Mouse (Mus musculus) testis, adult 2 months (tissue): ENCODE data around the gene Fhod1. TPM values are rescaled to one million over a fixed set of nuclear protein-coding genes. Genes with fewer than 3 reads are reported as not detected.

Experiments used
- H3K27ac ChIP-seq: fragments of 200-500 bp; 2 replicates; pipeline ENCODE4 v1.5.1; 2012; ENCODE audit warnings: low read depth, low read length; ENCODE audit not compliant: control insufficient read depth, insufficient read depth
- H3K27me3 ChIP-seq: fragments of 200-500 bp; 2 replicates; pipeline ENCODE4 v1.6.1; 2012; ENCODE audit warnings: mild to moderate bottlenecking, low read length, moderate library complexity; ENCODE audit not compliant: control insufficient read depth, insufficient read depth
- H3K36me3 ChIP-seq: fragments of 200-500 bp; 2 replicates; pipeline ENCODE4 v1.6.1; 2012; ENCODE audit warnings: mild to moderate bottlenecking, low read length; ENCODE audit not compliant: control insufficient read depth, insufficient read depth
- H3K4me1 ChIP-seq: fragments of 200-500 bp; 2 replicates; pipeline ENCODE4 v1.6.1; 2012; ENCODE audit warnings: low read length; ENCODE audit not compliant: control insufficient read depth, insufficient read depth
- H3K4me3 ChIP-seq: fragments of 200-500 bp; 2 replicates; pipeline ENCODE4 v1.5.1; 2012; ENCODE audit warnings: low read depth, mild to moderate bottlenecking, low read length, moderate library complexity, mixed read lengths; ENCODE audit not compliant: control insufficient read depth
- CTCF ChIP-seq: fragments of 200-500 bp; IDR thresholded peaks from 2 replicates; pipeline ENCODE4 v1.5.1; 2012; ENCODE audit warnings: low read depth, mild to moderate bottlenecking, inconsistent platforms, low read length, moderate library complexity; ENCODE audit not compliant: control insufficient read depth, insufficient read depth, insufficient replicate concordance
- POLR2A ChIP-seq: fragments of 200-500 bp; IDR thresholded peaks from 2 replicates; pipeline ENCODE4 v1.6.1; 2012; ENCODE audit warnings: low read depth, mild to moderate bottlenecking, inconsistent platforms, low read length, moderate library complexity; ENCODE audit not compliant: control insufficient read depth
- polyA plus RNA-seq: library from polyadenylated mRNA; depleted of rRNA; stranded (reverse); fragments of >200 nt; gene quantifications from 2 replicates; pipeline ENCODE4 v1.2.3, GENCODE M21; 2012

Fhod1 gene
- polyA plus RNA-seq, 1 experiment: 17.9 TPM

DNA sequence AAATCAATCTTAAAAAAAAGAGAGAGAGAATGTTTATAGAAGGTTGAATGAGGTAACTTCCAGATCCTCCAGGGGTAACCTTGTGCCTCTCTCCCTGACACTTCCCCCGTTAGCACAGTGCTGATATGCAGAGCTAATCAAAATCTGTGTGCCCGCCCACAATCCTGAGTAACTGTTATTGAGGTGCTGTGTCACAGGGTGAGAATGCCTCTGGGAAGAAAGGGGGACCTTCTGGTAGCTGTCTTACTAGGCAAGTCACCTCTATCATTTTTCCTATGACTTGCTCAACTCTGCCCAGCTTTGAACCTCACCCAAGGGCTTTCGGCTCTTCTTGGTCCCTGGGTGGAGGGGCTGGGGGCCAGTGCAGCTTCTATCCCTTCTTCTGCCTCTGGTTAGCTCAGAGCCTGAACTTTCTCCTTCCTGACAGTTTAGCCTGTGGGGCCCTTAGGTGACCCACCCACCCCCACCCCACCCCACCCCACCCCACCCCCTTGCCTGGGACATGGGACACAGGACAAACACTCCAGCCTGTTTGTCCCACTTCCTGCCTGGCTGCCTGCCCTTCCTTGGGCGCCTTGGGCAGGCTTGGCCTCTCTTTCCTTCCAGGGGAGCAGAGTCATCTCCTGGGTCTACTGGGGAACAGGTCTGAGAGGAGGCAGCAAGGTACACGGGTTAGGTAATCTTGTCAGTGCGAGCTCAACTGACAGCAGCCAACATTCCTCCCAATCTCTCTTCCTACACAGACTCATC is 7.7 kb downstream of the Fhod1 start:
- H3K27me3 ChIP-seq: no peaks in the 10 kb centered on the region
- H3K4me1 ChIP-seq: peaks cover 16% of the 10 kb centered on the region
- no peak overlapping the region for H3K27ac ChIP-seq
- H3K4me3 ChIP-seq: no peak overlapping the region
- TF ChIP-seq CTCF: no peak
- no peak for TF ChIP-seq POLR2A
- peaks cover 1% of the 10 kb centered on the region; the same call in 1 of the 2 replicates for H3K36me3 ChIP-seq

DNA sequence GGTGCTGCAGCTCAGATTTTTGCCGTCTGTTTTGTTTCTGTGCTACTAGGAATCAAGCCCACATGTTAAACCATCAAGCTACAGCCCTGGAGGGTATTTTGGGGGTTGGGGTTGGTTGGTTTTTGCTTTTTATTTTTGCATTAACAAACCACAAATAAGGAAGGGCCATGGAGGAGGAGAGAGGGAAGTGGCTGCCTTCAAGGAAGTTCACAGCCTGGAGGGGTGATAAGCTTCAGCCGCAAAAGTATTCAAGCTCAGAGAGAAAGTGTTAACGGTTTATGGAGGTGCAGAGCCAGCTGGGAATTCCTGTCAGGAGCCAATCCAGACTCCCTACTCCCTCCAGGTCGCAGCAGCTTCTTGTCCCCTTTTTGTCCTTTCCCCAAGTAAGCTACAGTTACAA is 8.8 kb downstream of the Fhod1 start:
- Histone ChIP-seq H3K36me3 (peaks cover 1% of the 10 kb centered on the region; the same call in 1 of the 2 replicates), H3K27me3 (no peaks in the 10 kb centered on the region), H3K4me3 (no peak overlapping the region), H3K27ac (no peak overlapping the region), H3K4me1 (peaks cover 16% of the 10 kb centered on the region)
- no peak for TF ChIP-seq CTCF
- no peak for TF ChIP-seq POLR2A

DNA sequence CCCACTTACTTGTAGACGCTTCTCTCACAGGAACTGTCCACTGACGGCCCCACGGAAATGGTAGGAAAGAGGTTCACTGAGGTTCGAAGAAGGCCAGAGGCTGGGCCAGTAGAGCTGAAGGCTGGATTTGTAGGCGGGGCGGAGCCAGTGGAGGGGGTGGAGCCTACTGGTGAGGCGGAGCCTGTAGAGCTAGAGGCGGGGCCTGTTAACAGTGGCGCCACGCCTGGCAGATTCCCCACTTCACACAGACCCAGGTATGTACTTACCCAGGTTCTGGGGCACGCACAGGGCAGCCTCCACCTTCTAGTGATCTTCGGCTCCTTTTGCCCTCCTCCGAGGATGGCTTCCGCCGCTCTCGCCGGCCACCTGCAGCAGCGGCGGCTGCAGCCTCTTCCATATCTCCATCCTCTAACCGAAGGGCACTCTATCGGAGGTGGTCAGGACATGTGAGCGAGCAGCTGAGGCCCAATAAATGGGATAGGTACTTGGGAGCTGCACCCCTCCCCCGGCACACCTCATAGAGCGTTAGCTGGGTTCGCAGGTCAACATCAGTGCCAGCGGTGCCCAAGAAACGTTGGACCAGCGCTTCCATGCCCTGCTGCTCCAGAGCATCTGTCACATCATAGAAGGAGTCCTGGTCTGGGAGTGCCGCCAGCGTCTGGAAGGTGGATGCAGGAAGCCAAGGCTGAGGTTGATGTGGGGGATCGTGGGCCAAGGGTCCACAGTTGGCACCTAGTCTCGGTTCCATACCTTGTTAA is 11.2 kb downstream of the Fhod1 start:
- Histone ChIP-seq H3K27me3 (no peaks in the 10 kb centered on the region), H3K4me1 (peaks cover 16% of the 10 kb centered on the region), H3K36me3 (peaks cover 1% of the 10 kb centered on the region; the same call in 1 of the 2 replicates), H3K4me3 (peak overlapping the region; percentile 77), H3K27ac (no peak overlapping the region)
- no peak for TF ChIP-seq CTCF
- no peak for TF ChIP-seq POLR2A

DNA sequence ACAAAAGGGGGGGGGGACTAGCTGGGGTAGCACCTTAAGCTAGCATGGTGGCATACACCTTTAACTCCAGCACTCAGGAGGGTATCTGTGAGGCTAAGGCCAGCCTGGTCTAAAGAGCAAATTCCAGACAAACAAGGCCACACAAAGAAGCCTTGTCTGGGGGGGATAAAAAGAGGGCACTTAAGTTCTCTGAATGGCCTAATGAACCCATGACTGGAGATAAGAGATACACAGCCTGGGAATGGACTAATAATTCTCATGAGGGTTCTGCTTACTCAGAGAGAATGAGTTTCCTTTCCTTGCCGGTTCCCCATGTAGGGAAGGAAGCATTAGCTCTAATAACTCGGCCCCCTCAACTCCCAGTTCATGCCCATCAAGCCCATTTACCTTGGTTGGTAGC is 15.2 kb downstream of the Fhod1 start:
- H3K4me1 ChIP-seq: peaks cover 11% of the 10 kb centered on the region

DNA sequence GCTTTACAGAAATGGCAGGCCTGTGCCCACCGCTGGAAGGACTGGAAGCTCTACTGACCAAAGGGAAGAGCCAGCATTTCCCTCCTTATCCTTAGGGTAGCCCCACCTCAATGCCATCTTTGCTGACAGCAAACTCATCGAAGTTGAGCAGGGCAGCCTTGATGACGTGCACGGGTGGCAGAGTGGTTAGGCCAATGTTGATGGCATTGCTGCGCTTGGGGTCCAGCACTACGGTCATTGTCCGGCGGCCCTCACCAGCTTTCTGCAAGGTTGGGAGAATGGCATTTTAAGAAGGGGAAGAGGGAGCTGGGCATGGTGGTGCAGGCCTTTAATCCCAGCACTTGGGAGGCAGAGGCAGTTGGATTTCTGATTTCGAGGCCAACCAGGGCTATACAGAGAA is 15.8 kb downstream of the Fhod1 start:
- TF ChIP-seq CTCF: no peak
- no peak for TF ChIP-seq POLR2A
- no peaks in the 10 kb centered on the region; the same call in 1 of the 2 replicates for H3K36me3 ChIP-seq
- no peaks in the 10 kb centered on the region for H3K27me3 ChIP-seq
- no peak overlapping the region for H3K27ac ChIP-seq
- peaks cover 7% of the 10 kb centered on the region for H3K4me1 ChIP-seq
- no peak overlapping the region for H3K4me3 ChIP-seq

More for the DNA sequence above, 15.2 kb downstream of the Fhod1 start:
- peaks cover 1% of the 10 kb centered on the region for H3K36me3 ChIP-seq
- H3K4me3 ChIP-seq: no peak overlapping the region
- TF ChIP-seq POLR2A (no peak), CTCF (no peak)
- no peak overlapping the region for H3K27ac ChIP-seq
- H3K27me3 ChIP-seq: no peaks in the 10 kb centered on the region

DNA sequence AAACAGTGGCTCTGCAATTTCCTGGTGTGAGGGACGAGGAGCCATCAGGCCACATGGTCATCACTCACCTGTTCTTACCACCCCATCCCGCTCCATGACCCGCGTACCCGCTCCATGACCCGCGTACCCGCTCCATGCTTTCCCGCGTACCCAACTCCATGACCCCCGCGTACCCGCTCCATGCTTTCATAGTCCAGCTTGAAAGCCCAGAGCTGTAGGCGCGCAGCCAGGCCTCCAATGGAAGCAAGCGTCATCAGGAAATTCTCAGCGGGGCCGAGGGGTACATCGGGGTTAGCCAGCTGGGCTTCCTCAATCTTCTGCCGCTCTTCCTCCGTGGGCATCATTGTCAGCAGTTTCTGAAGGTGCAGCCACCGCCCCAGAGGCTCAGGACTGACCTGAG is 16.3 kb downstream of the Fhod1 start:
- TF ChIP-seq CTCF (no peak), POLR2A (no peak)
- Histone ChIP-seq H3K4me1 (peaks cover 7% of the 10 kb centered on the region), H3K27me3 (no peaks in the 10 kb centered on the region), H3K27ac (no peak overlapping the region), H3K36me3 (no peaks in the 10 kb centered on the region; the same call in 1 of the 2 replicates), H3K4me3 (no peak overlapping the region)

DNA sequence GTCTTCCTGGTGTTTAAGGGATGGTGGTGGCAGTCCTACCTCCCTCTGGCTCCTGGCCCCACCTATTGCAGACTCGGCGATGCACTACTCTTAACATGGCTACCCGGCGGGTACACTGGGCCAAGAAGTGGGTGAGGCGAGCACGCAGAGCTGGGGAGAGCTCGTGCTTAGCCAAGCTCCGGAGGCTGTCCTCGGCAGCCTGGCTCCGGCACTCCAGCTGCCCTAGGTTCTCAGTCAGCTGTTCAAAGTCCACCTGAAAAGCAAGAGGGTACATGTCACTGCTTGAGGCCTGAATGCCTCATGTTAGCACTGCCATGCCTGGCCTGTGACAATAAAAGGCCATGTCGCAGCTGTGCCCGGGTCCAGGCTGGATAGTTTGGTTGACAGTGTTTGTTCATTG is 17.4 kb downstream of the Fhod1 start:
- Histone ChIP-seq H3K4me1 (peaks cover 6% of the 10 kb centered on the region), H3K27me3 (no peaks in the 10 kb centered on the region), H3K27ac (no peak overlapping the region), H3K36me3 (no peaks in the 10 kb centered on the region; the same call in 1 of the 2 replicates), H3K4me3 (no peak overlapping the region)
- TF ChIP-seq CTCF (no peak), POLR2A (no peak)
